Mouse (Mus musculus) gastrocnemius, postnatal 10 days (tissue): ENCODE data around the gene Rrp15. TPM values are rescaled to one million over a fixed set of nuclear protein-coding genes. Genes with fewer than 3 reads are reported as not detected.
A peak's percentile ranks its signal among the peaks of the same experiment; 100 is the strongest.

Experiments used
- DNase-seq: peaks from one replicate; pipeline ENCODE4 v3.0.0; 2021; ENCODE audit warnings: mixed read lengths
- total RNA-seq, 2 experiments: library from RNA; stranded (reverse); gene quantifications; 2 replicates each; pipeline ENCODE4 v1.2.3; 2021

The Rrp15 gene
- total RNA-seq, 2 experiments from 2014 or later: 15.9 to 18.2 TPM

DNA sequence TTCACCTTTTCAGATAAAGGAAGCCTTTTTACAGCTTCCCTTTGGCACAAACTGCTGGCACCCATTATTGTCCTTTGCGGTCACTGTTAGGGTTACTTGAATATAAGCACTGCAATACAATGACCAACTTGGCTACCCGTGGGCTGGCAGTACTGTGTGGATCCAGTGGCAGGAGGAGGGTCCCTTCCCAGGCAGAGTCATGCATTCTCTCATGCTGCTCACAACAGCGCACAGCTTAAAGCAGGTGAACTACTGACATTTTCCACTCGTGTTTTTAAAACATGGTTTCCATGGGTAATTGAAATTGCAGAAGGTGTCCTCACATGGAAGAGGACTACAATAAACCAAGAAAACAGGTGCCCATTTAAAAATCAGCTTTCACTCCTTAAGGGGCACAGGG lies 34.9 kb downstream of the Rrp15 start:
- no peak for DNase-seq

DNA sequence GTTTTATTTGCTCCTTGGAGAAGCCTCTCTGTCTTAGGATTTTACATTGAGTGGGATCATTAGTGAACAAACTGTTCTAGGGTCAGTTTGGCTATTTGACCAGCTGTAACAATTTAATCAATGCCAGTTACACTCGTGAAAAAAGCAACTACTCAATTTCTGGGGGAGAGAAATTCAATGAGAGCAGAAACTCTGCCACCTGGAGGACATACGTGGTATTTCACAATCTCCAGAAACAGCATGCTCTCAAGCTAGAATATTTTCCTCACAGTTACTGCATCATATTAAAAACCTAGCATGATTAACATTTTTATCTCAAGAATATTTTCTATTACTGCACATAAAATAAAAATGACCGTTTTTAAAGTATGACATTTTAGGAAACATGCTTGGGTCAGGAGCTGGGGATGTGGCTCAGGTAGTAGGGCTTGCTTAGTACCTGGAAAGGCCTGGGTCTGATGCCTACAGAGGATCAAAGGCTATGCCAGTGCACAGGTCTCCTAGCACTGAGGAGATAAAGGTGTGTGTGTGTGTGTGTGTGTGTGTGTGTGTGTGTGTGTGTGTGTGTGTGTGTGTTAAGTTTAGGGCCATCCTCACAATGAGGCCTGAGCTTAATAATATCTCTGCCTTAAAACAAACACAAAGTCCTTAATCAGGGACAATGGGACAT lies 36.2 kb downstream of the Rrp15 start:
- peak; percentile 32 for DNase-seq

- peak; percentile 46 for DNase-seq
Measured at GRCm38 (mm10) chr1:186705915-186706248, 43.3 kb downstream of the Rrp15 start, which contains the start of gene Tgfb2. Gene Tgfb2 (minus strand): TSS chr1:186705989.

- DNase-seq: peak; percentile 78
Measured at GRCm38 (mm10) chr1:186705203-186705914, 43.8 kb downstream of the Rrp15 start.

GRCm38 (mm10) chr1:186703980-186704701 lies 45.0 kb downstream of the Rrp15 start:
- DNase-seq: peak; percentile 41

GRCm38 (mm10) chr1:186703256-186703979 lies 45.7 kb downstream of the Rrp15 start:
- peak; percentile 16 for DNase-seq

DNA sequence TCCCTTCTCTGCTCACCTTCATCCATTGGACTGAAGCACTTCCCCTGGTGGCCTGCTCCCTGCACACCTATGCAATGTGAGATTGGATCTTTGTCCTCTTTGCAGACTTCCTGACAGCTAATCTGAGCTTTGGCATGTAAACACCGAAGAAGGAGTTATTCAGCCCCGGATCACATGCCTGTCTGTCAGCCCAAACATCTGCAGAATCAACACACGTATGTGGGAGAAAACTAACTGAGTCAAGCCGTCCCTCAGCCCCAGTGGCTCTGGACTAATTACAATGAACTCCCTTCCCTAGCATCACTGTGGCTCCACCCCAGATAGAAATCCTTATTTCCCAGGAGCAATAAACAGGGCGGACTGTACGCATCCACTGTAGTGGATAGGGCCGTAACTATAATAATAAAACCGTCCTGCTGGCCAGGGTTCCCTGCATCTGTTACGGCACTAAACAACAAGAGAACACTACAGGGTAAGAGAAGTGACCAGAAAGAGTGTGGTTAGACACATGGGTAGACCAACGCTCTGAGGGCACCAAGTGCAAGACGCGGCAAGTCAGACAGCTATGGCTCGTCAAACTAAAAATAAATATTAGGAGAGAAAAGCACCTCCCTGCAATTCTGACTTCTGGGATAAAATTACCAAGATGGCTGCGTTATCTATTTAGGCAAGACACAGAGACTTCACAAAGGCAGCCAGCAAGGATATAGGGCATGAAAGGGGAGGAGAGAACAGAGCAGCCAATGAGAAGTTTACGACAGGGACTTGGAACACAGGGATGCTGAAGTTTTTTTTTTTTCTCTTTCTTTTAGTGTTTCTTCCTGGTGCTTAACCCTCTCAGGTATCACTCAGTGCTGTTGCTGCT lies 46.5 kb downstream of the Rrp15 start:
- DNase-seq: peak; percentile 15

DNA sequence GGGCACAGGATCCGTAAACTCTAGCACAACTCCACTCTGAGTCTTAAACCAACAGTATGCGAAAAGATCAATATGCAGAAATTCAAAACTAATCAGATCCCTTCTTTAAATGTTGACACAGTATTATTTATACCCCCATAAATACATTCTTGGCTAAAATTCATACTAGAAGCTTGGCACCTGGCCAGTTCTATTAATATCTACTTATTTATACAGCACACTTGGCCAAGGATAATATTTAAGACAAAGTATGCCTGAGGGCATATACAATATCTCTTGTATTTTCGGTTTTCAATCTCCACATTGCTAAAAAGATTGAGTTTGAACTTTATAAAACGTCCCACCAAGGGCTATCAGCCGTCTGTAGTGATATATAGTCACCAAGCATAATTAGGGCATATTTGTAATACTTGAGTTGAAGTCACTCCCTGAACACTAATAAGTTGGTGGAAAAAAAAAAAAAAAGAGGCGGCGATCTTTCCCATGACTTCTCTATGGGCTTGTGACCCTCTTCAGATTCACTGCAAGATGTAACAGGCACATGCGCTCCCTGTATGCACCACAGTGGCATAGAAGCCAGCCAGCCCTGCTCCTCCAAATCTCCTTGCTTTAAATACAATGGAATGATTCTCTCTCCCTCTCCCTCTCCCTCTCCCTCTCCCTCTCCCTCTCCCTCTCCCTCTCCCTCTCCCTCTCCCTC lies 47.8 kb downstream of the Rrp15 start:
- DNase-seq: no peak

GRCm38 (mm10) chr1:186700496-186700895 lies 48.7 kb downstream of the Rrp15 start:
- DNase-seq: no peak

- DNase-seq: no peak
Measured at GRCm38 (mm10) chr1:186698583-186699338, 50.4 kb downstream of the Rrp15 start.

DNA sequence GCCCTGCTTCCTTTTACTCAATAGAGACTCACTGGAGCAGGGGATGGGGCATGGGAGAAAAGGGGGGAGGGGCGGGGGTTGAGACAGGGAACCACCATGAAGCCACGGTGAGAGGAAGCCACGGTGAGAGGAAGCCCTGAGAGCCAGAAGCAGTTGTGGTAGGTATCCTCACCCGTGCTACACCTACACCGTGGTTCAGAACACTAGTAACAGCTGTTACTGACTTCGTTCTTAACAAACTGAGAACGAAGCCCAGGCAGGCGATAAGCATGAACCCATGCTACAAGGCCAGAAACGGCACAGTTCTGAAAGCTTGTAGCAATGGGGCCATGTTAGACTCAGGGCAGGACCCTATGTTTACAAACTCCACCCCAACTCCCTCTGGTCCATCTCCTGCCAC lies 52.9 kb downstream of the Rrp15 start:
- no peak for DNase-seq

GRCm38 (mm10) chr1:186695361-186695760 lies 53.8 kb downstream of the Rrp15 start:
- peak; percentile 32 for DNase-seq

DNA sequence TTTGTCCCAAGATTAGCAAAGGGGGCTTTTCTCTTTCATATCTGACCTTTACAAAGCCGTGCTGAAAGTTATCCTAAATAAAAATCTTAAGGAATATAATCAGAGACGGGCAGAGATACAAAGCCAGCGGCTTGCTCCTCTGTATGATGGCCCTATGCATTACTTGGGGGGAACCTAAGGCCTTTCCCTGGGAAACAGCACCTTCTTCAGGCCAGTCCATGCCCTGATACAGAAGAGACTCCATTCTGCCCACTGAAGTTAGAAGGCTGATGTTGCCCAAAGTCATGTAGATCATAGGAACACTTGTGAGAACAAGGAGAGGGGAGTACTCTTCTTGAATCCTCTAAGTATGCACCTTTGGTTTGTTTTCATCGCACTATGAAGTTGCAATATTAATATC lies 56.8 kb downstream of the Rrp15 start:
- DNase-seq: no peak

DNA sequence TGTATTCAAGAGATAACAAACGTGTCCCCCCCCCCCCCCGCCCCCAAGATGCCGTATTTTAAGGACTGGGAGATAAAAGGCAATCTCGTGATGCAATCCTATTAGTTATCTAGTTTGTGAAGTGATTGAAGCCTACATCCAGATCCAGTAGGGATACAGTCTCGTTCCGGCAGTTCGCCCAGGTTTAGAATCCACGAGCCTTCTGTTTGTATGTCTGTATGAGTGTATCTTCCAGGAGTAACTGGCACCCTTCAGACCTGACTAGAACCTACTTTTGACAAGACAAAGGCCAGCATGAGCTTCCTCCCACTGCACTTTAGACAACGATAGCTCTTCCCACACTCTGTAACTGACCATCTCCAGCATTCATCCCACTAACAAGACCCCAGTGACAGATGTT lies 57.5 kb downstream of the Rrp15 start:
- DNase-seq: no peak

DNA sequence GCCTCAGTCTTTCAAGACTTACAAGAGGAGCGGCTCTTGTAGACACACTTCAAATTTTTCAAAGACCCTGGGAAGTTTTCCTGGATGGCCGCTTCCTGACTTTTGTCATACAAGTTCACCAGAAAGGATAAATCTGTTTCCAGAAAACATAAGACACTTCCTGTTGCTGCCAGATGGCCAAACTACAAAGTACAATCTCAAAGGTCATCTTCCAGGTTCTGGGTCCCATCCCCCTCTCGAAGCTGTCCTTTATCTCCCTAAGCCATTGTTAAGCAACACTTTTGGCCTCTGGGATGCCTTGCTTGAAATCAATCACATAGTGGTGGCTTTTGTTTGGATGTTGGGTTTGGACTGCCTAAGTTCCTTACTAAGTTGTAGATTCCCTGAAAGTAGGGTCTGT lies 65.1 kb downstream of the Rrp15 start:
- DNase-seq: no peak

GRCm38 (mm10) chr1:186682606-186683005 lies 66.6 kb downstream of the Rrp15 start:
- DNase-seq: no peak

DNA sequence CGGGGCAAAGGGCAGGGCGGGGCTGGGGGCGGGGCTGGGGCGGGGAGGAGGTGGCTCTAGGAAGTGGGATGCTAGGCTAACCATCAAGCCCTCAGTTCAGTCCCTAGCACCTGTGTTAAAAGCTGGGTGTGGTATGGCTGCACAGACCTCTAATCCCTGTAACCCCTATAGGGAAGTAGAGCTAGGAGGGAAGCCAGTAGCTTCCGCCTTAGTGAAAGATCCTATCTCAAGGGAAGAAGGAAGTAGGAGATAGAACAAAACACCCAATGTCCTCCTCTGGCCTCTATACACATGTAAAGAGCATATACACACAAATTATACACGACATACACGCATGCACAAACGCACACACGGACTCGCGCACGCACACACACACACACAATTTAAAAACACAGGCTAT lies 71.5 kb downstream of the Rrp15 start:
- no peak for DNase-seq

DNA sequence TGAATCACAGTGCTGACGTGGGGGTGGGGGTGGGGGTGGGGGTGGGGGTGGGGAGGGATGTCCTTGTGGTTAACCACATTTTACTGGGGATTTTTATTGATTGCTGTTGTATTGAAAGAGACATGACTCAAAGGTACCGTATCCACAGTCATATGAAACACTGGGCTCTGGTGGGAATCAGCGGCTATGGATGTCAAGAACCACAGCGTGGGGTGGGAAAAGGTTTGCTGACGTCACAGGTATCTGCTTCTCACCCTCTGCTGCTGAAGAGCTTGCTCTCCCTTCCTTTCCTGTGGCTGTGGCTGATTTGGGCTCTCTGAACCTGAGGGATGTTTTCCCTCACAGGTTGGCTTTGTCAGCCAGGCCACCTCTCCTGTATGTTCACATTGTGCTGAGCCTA lies 73.0 kb downstream of the Rrp15 start:
- DNase-seq: no peak

DNA sequence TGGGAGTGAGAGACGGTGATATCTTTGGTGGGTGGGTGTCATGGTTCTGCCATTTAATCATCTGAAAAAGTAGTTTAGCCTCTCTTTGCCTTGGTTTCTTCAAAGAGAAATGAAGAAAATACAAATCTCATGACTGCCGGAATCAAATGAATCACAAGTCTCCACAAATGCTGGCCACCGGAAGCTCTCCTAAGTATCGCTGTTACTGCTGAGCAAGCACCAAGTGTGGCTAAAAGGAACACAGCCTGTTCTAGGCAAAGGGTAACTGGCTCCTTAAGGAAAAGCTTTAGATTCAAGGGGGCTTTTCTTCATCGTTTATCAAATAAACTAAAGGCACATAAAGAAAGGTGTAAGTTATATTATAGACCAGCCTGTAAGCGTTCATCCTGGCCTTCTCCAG lies 73.9 kb downstream of the Rrp15 start:
- DNase-seq: no peak

- DNase-seq: no peak
Measured at GRCm38 (mm10) chr1:186674621-186675020, 74.5 kb downstream of the Rrp15 start.
